Mouse (Mus musculus) right cerebral cortex, postnatal 25 days (tissue): ENCODE data around the gene Pacsin2.
"Not testable (repeated sequence)": the region's sequence is repeated elsewhere in the genome, so short reads cannot be mapped to it uniquely, and the experiment has no call there.

Source experiments
- DNase-seq: peaks from one replicate; pipeline ENCODE4 v3.0.0; 2022

Pacsin2 gene

GRCm38 (mm10) chr15:83464083-83464904 is at the start of gene Pacsin2:
TSS of gene Pacsin2 (minus strand) at chr15:83464606.
- DNase-seq, result peak; percentile 96

GRCm38 (mm10) chr15:83512489-83513281 is 48.3 kb upstream of the Pacsin2 start:
- DNase-seq, result no peak

GRCm38 (mm10) chr15:83510805-83511405 is 46.5 kb upstream of the Pacsin2 start, which contains the start of gene Ttll1:
TSS of gene Ttll1 (minus strand) at chr15:83510893.
- DNase-seq, result peak; percentile 95

GRCm38 (mm10) chr15:83509950-83510804 is 45.8 kb upstream of the Pacsin2 start:
- no peak for DNase-seq

- DNase-seq, result not testable (repeated sequence)
Observed at GRCm38 (mm10) chr15:83501483-83501882, 37.1 kb upstream of the Pacsin2 start.

GRCm38 (mm10) chr15:83500352-83500751 is 35.9 kb upstream of the Pacsin2 start:
- DNase-seq, result no peak

- no peak for DNase-seq
Observed at GRCm38 (mm10) chr15:83499211-83499755, 34.9 kb upstream of the Pacsin2 start.

GRCm38 (mm10) chr15:83497299-83497698 is 32.9 kb upstream of the Pacsin2 start:
- DNase-seq, result no peak

- DNase-seq, result no peak
Observed at GRCm38 (mm10) chr15:83495787-83496367, 31.5 kb upstream of the Pacsin2 start.

GRCm38 (mm10) chr15:83495195-83495594 is 30.8 kb upstream of the Pacsin2 start:
- no peak for DNase-seq

- DNase-seq, result no peak
Observed at GRCm38 (mm10) chr15:83494572-83494920, 30.1 kb upstream of the Pacsin2 start.

GRCm38 (mm10) chr15:83493856-83494571 is 29.6 kb upstream of the Pacsin2 start:
- DNase-seq, result no peak

GRCm38 (mm10) chr15:83491891-83492290 is 27.5 kb upstream of the Pacsin2 start:
- DNase-seq, result no peak

- no peak for DNase-seq
Observed at GRCm38 (mm10) chr15:83489471-83489870, 25.1 kb upstream of the Pacsin2 start.

GRCm38 (mm10) chr15:83487477-83488115 is 23.2 kb upstream of the Pacsin2 start:
- no peak for DNase-seq

- DNase-seq, result no peak
Observed at GRCm38 (mm10) chr15:83484311-83484710, 19.9 kb upstream of the Pacsin2 start.

GRCm38 (mm10) chr15:83483482-83483881 is 19.1 kb upstream of the Pacsin2 start:
- no peak for DNase-seq

- DNase-seq, result no peak
Observed at GRCm38 (mm10) chr15:83482645-83483224, 18.3 kb upstream of the Pacsin2 start.

- no peak for DNase-seq
Observed at GRCm38 (mm10) chr15:83481236-83481780, 16.9 kb upstream of the Pacsin2 start.

GRCm38 (mm10) chr15:83479818-83480217 is 15.4 kb upstream of the Pacsin2 start:
- DNase-seq, result no peak
